Mouse (Mus musculus) embryo, embryonic 11.5 days (tissue): ENCODE measurements around the gene Agbl4.

Experiments used
- DNase-seq: peaks from one replicate; pipeline ENCODE4 v3.0.0-alpha.2; 2012; ENCODE audit warnings: low read depth, low spot score

The Agbl4 gene

GRCm38 (mm10) chr4:111645117-111645830 is 1247.8 kb downstream of the Agbl4 start:
- no peak for DNase-seq

DNA sequence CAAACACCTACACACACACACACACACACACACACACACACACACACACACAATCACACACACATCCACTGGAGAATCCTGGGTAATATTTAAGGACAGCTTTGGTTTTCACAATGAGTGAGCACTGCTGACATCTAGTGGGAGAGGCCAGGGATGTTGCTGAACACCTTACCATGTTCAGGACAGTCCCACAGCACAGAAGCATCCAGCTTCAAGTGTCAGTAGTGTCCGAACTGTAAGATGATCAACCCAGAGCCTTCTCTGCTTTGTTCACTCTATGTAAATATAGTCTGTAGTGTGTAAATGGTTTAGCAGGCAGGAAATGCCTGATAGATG is 1248.3 kb downstream of the Agbl4 start:
- no peak for DNase-seq

DNA sequence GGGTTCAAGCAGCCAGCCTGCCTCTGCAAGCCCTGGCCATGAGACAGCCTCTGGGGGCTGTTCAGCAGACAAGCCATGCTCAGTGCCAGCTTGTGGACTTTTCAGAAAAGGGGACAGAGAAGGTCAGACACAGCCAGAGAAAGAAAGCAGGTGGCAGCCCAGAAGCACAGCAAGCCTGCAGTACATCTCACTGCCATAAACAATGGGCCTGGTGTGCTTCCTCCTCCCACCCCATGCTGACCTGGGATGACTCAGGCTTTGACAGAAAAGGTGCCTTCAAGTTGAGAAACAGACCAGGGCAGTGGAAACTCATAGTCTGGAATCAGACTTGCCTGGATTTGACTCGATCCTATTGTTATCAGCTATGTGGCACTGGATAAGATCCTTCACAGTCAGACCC is 1256.0 kb downstream of the Agbl4 start:
- no peak for DNase-seq

- no peak for DNase-seq
Measured at GRCm38 (mm10) chr4:111663730-111664129, 1266.3 kb downstream of the Agbl4 start.

DNA sequence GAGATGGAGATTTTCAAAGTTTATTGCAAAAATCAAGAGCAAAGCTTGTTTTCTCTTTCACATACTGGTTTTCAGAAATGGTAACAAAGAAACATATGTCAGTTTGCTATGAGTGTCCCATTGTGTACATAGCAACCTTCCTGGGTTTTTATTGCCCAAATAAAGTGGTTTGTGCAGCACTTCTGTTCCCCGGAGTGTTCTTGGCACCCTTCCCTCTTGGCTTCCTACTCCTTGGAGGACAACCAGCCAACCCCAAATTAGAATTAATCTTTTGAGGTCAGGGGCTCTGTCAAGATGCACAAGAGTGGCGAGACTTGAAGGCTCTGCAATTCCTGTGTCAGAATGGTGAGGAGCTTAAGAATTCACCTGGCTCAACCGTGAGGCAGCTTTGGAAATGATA is 1266.7 kb downstream of the Agbl4 start:
- no peak for DNase-seq

- no peak for DNase-seq
Measured at GRCm38 (mm10) chr4:111666713-111667112, 1269.3 kb downstream of the Agbl4 start.

DNA sequence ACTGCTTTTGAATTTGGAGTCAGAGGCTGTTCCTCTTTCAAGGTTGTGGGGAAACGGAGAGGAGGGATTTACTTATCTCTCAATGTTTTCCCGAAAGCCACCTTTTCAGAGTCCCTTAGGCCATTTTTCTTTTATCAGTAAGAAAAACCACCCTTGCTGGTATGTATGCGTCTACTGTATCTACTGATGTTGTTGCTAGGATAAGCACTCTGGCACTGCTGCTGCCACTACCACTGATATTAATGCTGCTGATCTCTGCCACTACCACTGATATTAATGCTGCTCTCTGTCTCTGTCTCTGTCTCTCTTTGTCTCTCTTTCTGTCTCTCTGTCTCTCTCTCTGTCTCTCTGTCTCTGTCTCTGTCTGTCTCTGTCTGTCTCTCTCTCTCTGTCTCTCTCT is 1271.9 kb downstream of the Agbl4 start:
- no peak for DNase-seq

- no peak for DNase-seq
Measured at GRCm38 (mm10) chr4:111670566-111671421, 1273.3 kb downstream of the Agbl4 start.

GRCm38 (mm10) chr4:111671440-111671839 is 1274.0 kb downstream of the Agbl4 start:
- DNase-seq: no peak

- DNase-seq: no peak
Measured at GRCm38 (mm10) chr4:111673904-111674303, 1276.4 kb downstream of the Agbl4 start.

- no peak for DNase-seq
Measured at GRCm38 (mm10) chr4:111681926-111682325, 1284.5 kb downstream of the Agbl4 start.

DNA sequence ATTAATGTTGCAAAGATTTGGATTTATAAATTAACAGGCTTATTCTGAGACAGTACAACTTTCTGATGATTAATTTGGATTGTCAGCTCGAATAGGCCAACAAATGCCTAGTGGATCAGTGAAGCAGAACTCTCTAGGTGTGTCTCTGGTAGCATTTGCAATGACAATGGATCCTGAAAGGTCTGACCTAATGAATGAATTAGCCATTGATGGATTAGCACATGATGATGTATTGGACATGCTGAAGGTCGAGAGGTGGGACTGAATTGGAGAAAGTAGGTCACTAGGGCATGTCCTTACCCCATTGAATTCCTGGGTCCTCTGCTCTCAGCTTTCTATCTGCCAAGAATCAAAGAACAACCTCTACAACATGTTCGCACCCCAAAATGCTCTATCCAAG is 1285.3 kb downstream of the Agbl4 start:
- no peak for DNase-seq

- no peak for DNase-seq
Measured at GRCm38 (mm10) chr4:111683843-111684242, 1286.4 kb downstream of the Agbl4 start.

DNA sequence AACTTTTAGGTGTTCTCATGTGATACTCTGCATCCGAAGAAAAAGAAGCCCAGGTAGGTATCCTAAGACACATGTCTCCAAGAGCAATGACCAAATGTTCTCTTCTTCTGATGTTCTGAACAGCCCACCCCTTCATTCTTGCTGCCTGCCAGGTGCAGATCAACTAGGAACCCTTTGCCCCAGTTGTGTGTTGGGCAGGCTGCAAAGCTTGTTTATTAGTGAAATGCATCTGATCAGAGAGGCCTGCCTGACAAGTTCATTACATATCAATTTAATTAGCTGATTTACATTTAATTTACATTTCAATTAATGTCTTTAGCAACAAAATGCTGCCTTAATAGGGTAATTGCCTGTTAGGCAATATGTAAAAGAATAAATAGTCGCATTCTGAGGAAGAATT is 1288.5 kb downstream of the Agbl4 start:
- DNase-seq: no peak

DNA sequence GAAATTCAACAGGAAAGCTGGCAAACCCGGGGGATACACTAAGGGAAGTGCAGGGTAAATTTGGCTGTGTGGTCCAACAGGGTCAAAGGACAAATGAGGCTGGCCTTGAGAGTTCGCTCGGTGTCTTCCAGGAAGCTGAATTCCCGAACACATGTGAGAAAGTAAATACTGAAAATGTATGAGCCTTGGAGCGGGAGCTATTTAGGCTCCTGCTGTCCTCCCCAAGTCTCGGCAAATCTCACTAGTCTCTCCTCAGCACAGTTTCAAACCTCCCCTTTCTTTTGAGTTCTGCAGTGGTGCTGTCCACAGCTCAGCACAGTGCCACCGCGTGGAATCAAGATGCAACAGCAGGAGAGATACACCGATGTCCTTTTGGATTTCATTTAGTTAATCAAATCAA is 1289.5 kb downstream of the Agbl4 start:
- DNase-seq: peak; percentile 54

DNA sequence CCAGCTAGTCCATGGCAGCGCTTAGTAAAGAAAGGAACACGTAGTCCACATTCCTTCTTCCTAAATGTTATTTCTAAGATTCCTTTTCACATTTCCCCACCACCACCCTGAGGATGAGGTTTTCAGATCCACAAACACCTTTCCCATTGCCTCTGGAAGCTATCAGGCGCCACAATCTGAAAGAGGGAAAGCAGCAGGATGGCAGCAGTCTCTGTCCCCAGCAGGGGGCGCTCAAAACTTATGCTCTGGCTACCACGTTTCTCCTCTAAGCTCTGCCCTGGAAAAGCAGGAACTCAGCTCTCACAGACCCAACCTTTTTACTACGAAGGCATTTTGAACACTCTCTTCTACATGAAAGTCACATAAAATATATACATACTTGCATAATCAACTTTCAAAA is 1290.2 kb downstream of the Agbl4 start:
- peak; percentile 67 for DNase-seq

DNA sequence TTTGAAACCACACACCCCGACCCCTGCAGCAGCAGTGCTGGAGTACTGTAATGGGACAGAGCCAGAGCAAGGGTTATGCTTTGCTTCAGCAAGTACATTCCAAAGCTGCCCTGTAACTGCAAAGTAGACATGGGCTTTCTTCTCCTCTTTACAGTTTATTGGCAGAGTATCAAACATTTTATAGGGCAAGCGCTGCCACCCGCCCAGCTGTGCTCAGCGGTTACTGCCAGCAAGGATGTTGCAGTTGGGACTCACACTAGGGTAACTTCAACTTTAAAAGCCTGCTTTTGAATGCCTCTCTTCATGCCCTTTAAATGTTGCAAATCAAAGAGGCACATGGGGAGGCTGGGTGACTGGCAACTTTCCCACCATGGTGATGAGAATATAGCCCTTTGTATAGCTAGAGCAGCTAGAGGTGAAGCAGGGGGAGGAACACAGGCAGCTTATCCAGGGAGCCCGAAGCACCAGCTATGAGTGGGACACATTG is 1293.6 kb downstream of the Agbl4 start:
- no peak for DNase-seq

DNA sequence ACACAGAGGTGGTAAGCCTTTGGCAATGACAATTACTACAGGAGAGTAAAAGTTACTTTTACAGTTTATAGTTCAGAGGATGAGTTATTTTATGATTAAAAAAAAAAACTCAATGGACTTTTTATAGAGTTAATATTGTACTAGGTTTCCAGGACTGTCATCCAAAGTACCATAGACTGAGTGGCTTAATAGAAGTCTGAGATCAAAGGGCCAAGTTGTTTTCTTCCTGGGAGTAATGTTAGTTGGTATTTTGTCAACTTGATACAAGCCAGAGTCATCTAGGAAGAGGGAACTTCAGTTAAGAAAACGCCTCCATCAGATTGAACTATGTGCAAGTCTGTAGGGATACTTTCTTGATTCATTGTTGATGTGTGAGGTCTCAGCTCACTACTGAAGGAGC is 1303.9 kb downstream of the Agbl4 start:
- DNase-seq: no peak

GRCm38 (mm10) chr4:111704126-111704525 is 1306.7 kb downstream of the Agbl4 start:
- DNase-seq: no peak

- no peak for DNase-seq
Measured at GRCm38 (mm10) chr4:111704975-111705374, 1307.5 kb downstream of the Agbl4 start.
